Mouse (Mus musculus): ENCODE measurements around the gene Gm3468. TPM values are rescaled to one million over a fixed set of nuclear protein-coding genes. Genes with fewer than 3 reads are reported as not detected.
"Not testable (repeated sequence)": the region's sequence is repeated elsewhere in the genome, so short reads cannot be mapped to it uniquely, and the experiment has no call there.

Gm3468 gene
- polyA plus RNA-seq (2012; rRNA removed) (4.0 and 4.2 TPM in 2 replicates), polyA plus RNA-seq (2014; fragmentation: Nextera tagmentation; extraction: Ambion mirVana) (1.3 and 1.4 TPM in 2 replicates)

DNA sequence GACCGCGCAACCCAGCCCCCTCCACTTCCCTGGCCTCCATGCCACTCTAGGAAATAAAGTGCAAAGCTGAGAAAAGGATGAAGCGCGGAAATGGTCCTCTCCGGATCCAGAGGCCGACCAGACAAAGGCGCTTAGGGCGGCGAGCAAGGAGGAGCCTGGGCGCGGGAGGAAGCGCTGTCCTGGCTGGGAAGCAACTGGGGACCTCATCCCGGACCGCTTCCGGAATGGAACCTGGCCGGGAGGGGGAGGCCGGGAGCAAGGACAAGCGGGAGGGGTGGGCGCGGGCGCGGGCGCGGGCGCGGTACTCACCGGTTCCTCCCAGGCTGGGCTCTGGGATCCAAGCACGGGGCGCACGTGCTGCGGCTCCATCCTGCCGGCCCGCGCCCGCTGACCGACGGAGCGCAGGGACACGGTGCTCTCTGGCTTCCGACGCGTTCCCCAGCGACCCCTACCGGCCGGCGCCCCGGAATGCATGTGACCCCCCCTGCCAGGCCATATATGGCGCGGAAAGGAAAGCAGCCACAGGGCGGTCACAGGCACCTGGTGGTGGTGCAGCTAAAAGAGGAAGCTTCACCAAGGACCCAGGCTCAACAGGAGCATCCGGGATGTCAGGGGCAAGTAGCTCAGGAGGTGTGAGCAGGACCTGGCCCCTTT lies at the start of gene Gm3468:
Gene Gm3468 (minus strand): TSS at position 394 of the 654 bp plus-strand sequence.
- H3K4me3 ChIP-seq (replicated peaks; ENCODE audit: low read length) = peak within 1 kb of the TSS; percentile 29
- not testable (repeated sequence) for H3K27me3 ChIP-seq (ENCODE audit: control insufficient read depth, insufficient read depth, low read length); H3K27ac ChIP-seq (replicated peaks; ENCODE audit: low read depth, low read length); H3K9ac ChIP-seq (ENCODE audit: low read depth, low read length, severe bottlenecking); H3K36me3 ChIP-seq (ENCODE audit: control insufficient read depth, insufficient read depth, low read length); H3K4me1 ChIP-seq (ENCODE audit: control insufficient read depth, insufficient read depth, low read length); H3K9me3 ChIP-seq (ENCODE audit: control insufficient read depth, low read length)
- DNase-seq (ENCODE audit: low spot score) = peak; percentile 16
- ATAC-seq (ENCODE audit: low FRiP score, low read depth) = peak; percentile 85
- 3% methylated on average over 24 of the region's 51 CpGs for WGBS
- H3K4me2 ChIP-seq (replicated peaks; ENCODE audit: low read depth, low read length, severe bottlenecking) = peak within 1 kb of the TSS; percentile 42

DNA sequence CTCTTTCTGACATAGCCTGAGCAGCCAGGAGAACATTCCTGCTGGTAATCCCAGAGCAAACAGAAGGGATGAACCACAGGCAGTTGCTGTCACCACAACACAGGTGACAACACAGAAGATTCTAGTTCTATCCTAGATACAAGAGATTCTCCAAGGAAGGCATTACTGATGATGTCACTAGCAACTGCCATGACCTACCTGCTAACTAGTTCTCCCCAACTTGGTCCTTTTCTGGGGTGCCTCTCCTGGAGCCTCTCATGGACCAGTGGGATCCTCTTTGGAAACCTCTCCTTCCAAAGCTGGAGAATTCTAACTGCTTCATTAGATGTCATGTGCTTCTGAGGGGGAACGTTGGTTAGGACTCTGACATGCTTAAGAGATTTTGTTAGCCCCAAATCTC lies 17.2 kb upstream of the Gm3468 start, which contains the start of gene Gm3476:
Gene Gm3476 (minus strand): TSS at position 101 of the 400 bp plus-strand sequence.
- not testable (repeated sequence) for H3K27me3 ChIP-seq (ENCODE audit: control insufficient read depth, insufficient read depth, low read length); H3K9ac ChIP-seq (ENCODE audit: low read depth, low read length, severe bottlenecking); H3K27ac ChIP-seq (replicated peaks; ENCODE audit: low read depth, low read length); H3K9me3 ChIP-seq (ENCODE audit: control insufficient read depth, low read length); DNase-seq (ENCODE audit: low spot score); H3K4me1 ChIP-seq (ENCODE audit: control insufficient read depth, insufficient read depth, low read length); H3K36me3 ChIP-seq (ENCODE audit: control insufficient read depth, insufficient read depth, low read length); ATAC-seq (ENCODE audit: low FRiP score, low read depth); H3K4me3 ChIP-seq (replicated peaks; ENCODE audit: low read length); H3K4me2 ChIP-seq (replicated peaks; ENCODE audit: low read depth, low read length, severe bottlenecking)
- WGBS = no CpG with 5 or more reads among the region's 1 CpGs

DNA sequence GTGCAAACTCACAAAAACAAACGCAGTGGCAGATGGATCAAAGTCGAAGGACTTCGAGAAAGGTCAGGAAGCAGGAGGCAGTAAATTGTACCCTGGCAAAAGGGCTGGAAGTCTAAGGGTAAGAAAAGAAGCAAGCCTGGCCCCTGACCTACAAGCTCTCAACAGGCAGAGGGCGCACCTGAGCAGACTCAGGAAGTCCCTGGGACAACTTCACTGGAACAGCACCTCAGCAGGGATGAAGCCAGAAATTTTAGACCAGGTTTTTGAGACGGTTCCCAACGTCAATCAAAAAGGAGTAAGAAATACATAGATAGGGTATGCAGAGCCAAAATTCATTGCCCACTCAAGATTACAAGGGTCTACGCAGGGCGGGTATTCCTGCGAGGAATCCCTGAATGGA lies 965 bp downstream of the Gm3468 start:
- peak overlapping the region; percentile 42 for H3K4me2 ChIP-seq (replicated peaks; ENCODE audit: low read depth, low read length, severe bottlenecking)
- ATAC-seq (ENCODE audit: low FRiP score, low read depth); H3K36me3 ChIP-seq (ENCODE audit: control insufficient read depth, insufficient read depth, low read length); H3K9ac ChIP-seq (ENCODE audit: low read depth, low read length, severe bottlenecking); H3K27me3 ChIP-seq (ENCODE audit: control insufficient read depth, insufficient read depth, low read length); H3K4me1 ChIP-seq (ENCODE audit: control insufficient read depth, insufficient read depth, low read length); H3K27ac ChIP-seq (replicated peaks; ENCODE audit: low read depth, low read length); H3K4me3 ChIP-seq (replicated peaks; ENCODE audit: low read length); H3K9me3 ChIP-seq (ENCODE audit: control insufficient read depth, low read length): not testable (repeated sequence)
- peak; percentile 2 for DNase-seq (ENCODE audit: low spot score)
- 10% methylated on average over 8 of the region's 9 CpGs for WGBS

DNA sequence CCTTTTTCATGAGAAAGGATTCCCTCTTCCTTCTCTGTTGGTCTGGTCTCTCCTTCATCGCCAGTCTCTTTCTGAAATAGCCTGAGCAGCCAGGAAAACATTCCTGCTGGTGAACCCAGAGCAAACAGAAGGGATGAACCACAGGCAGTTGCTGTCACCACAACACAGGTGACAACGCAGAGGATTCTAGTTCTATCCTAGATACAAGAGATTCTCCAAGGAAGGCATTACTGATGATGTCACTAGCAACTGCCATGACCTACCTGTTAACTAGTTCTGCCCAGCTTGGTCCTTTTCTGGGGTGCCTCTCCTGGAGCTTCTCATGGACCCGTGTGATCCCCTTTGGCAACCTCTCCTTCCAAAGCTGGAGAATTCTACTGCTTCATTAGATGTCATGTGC lies 14.6 kb downstream of the Gm3468 start, which contains the start of gene Gm8206:
Gene Gm8206 (minus strand): TSS at position 101 of the 400 bp plus-strand sequence.
- not testable (repeated sequence) for H3K27ac ChIP-seq (replicated peaks; ENCODE audit: low read depth, low read length); H3K9ac ChIP-seq (ENCODE audit: low read depth, low read length, severe bottlenecking); H3K4me2 ChIP-seq (replicated peaks; ENCODE audit: low read depth, low read length, severe bottlenecking); H3K4me3 ChIP-seq (replicated peaks; ENCODE audit: low read length); DNase-seq (ENCODE audit: low spot score); ATAC-seq (ENCODE audit: low FRiP score, low read depth); H3K9me3 ChIP-seq (ENCODE audit: control insufficient read depth, low read length); H3K4me1 ChIP-seq (ENCODE audit: control insufficient read depth, insufficient read depth, low read length); H3K27me3 ChIP-seq (ENCODE audit: control insufficient read depth, insufficient read depth, low read length); H3K36me3 ChIP-seq (ENCODE audit: control insufficient read depth, insufficient read depth, low read length)
- WGBS = 82% methylated on average over 2 of the region's 3 CpGs

DNA sequence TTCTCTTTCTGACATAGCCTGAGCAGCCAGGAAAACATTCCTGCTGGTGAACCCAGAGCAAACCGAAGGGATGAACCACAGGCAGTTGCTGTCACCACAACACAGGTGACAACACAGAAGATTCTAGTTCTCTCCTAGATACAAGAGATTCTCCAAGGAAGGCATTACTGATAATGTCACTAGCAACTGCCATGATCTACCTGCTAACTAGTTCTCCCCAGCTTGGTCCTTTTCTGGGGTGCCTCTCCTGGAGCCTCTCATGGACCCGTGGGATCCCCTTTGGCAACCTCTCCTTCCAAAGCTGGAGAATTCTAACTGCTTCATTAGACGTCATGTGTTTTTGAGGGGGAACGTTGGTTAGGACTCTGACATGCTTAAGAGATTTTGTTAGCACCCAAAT lies 50.3 kb downstream of the Gm3468 start, which contains the start of gene Gm6337:
Gene Gm6337 (minus strand): TSS at position 101 of the 400 bp plus-strand sequence.
- H3K4me3 ChIP-seq (replicated peaks; ENCODE audit: low read length); H3K4me2 ChIP-seq (replicated peaks; ENCODE audit: low read depth, low read length, severe bottlenecking); H3K4me1 ChIP-seq (ENCODE audit: control insufficient read depth, insufficient read depth, low read length); H3K27me3 ChIP-seq (ENCODE audit: control insufficient read depth, insufficient read depth, low read length); ATAC-seq (ENCODE audit: low FRiP score, low read depth); DNase-seq (ENCODE audit: low spot score); H3K36me3 ChIP-seq (ENCODE audit: control insufficient read depth, insufficient read depth, low read length); H3K9ac ChIP-seq (ENCODE audit: low read depth, low read length, severe bottlenecking); H3K27ac ChIP-seq (replicated peaks; ENCODE audit: low read depth, low read length); H3K9me3 ChIP-seq (ENCODE audit: control insufficient read depth, low read length): not testable (repeated sequence)
- WGBS = 70% methylated on average over 3 of the region's 4 CpGs

Other genes with a start within 250 kb of the Gm3468 start
- 0.06 TPM in 2 replicates for gene Gm8237, start 228.3 kb downstream of the Gm3468 start, polyA plus RNA-seq (2012; rRNA removed)
- gene Gm8237, start 228.3 kb downstream of the Gm3468 start, polyA plus RNA-seq (2014; fragmentation: Nextera tagmentation; extraction: Ambion mirVana) = 0.36 TPM in 1 of 2 replicates, not detected in the other
- gene Gm3248, start 146.9 kb downstream of the Gm3468 start, polyA plus RNA-seq (2012; rRNA removed) = 0.44 and 0.49 TPM in 2 replicates
- gene Gm3248, start 146.9 kb downstream of the Gm3468 start, polyA plus RNA-seq (2014; fragmentation: Nextera tagmentation; extraction: Ambion mirVana) = 0.10 TPM in 1 of 2 replicates, not detected in the other
- not detected in 2 replicates for gene Gm3453, start 129.5 kb downstream of the Gm3468 start, polyA plus RNA-seq (2012; rRNA removed)
- gene Gm3453, start 129.5 kb downstream of the Gm3468 start, polyA plus RNA-seq (2014; fragmentation: Nextera tagmentation; extraction: Ambion mirVana) = not detected in 2 replicates
- gene Gm6337, start 50.4 kb downstream of the Gm3468 start, polyA plus RNA-seq (2012; rRNA removed) = not detected in 2 replicates
- not detected in 2 replicates for gene Gm6337, start 50.4 kb downstream of the Gm3468 start, polyA plus RNA-seq (2014; fragmentation: Nextera tagmentation; extraction: Ambion mirVana)
- gene Gm8206, start 14.7 kb downstream of the Gm3468 start, polyA plus RNA-seq (2012; rRNA removed) = 1.4 and 2.1 TPM in 2 replicates
- gene Gm8206, start 14.7 kb downstream of the Gm3468 start, polyA plus RNA-seq (2014; fragmentation: Nextera tagmentation; extraction: Ambion mirVana) = 0.90 and 1.4 TPM in 2 replicates
- not detected in 2 replicates for gene Gm3476, start 17.1 kb upstream of the Gm3468 start, polyA plus RNA-seq (2012; rRNA removed)
- not detected in 2 replicates for gene Gm3476, start 17.1 kb upstream of the Gm3468 start, polyA plus RNA-seq (2014; fragmentation: Nextera tagmentation; extraction: Ambion mirVana)
- not detected in 2 replicates for gene Gm21560, start 110.6 kb upstream of the Gm3468 start, polyA plus RNA-seq (2012; rRNA removed)
- not detected in 2 replicates for gene Gm21560, start 110.6 kb upstream of the Gm3468 start, polyA plus RNA-seq (2014; fragmentation: Nextera tagmentation; extraction: Ambion mirVana)
- gene Gm3411, start 178.6 kb upstream of the Gm3468 start, polyA plus RNA-seq (2012; rRNA removed) = 0.27 and 0.44 TPM in 2 replicates
- 0.51 and 0.76 TPM in 2 replicates for gene Gm3411, start 178.6 kb upstream of the Gm3468 start, polyA plus RNA-seq (2014; fragmentation: Nextera tagmentation; extraction: Ambion mirVana)
- not detected in 2 replicates for gene Gm21103, start 196.2 kb upstream of the Gm3468 start, polyA plus RNA-seq (2012; rRNA removed)
- not detected in 2 replicates for gene Gm21103, start 196.2 kb upstream of the Gm3468 start, polyA plus RNA-seq (2014; fragmentation: Nextera tagmentation; extraction: Ambion mirVana)
- not detected in 2 replicates for gene Gm3618, start 235.0 kb upstream of the Gm3468 start, polyA plus RNA-seq (2012; rRNA removed)
- not detected in 2 replicates for gene Gm3618, start 235.0 kb upstream of the Gm3468 start, polyA plus RNA-seq (2014; fragmentation: Nextera tagmentation; extraction: Ambion mirVana)